Mouse (Mus musculus): ENCODE measurements at regions not wholly inside any gene's neighbourhood (a gene's known extent, or its start where the extent isn't known, plus 50 kb on each side); places are given as distances from the start of the nearest gene placed in this dataset.

DNA sequence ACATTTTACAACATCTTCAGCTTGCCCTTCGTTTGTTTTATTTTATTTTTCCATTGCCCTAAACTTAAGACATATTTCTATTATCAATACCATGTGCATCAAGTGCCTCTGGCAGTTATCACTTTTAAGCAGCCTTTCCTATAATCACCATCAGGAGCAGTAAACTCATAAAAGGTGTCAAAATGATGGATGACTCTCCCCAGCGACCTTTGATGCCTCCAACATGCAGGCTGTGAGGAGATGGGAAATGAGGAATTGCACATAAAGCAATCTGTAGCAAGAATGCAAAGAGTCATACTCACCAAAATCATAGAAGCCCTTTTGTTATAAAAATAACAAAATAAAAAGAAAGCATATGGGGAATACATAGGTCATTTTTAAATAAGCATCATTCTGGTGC lies 468.5 kb upstream of the Car10 start:
- Histone ChIP-seq H3K4me1 (ENCODE audit: control insufficient read depth, insufficient read depth, low read length) (no peaks in the 10 kb centered on the region), H3K4me3 (ENCODE audit: low read length) (no peak overlapping the region), H3K4me2 (ENCODE audit: low read depth, low read length) (no peak overlapping the region), H3K9me3 (ENCODE audit: control insufficient read depth, low read length) (no peaks in the 10 kb centered on the region), H3K9ac (ENCODE audit: low read depth, low read length) (no peak overlapping the region), H3K27ac (ENCODE audit: low read length) (no peak overlapping the region), H3K36me3 (ENCODE audit: control insufficient read depth, insufficient read depth, low read length) (no peaks in the 10 kb centered on the region), H3K27me3 (replicated peaks; ENCODE audit: control insufficient read depth, insufficient read depth, low read length) (no peaks in the 10 kb centered on the region)
- 30% methylated on average over 2 of the region's 2 CpGs for WGBS
- peak; percentile 62; the same call in 1 of the 2 replicates for ATAC-seq
